Mouse (Mus musculus) MEL (cell line): ENCODE results near the gene Lrrc29.

Experiments used
- CTCF ChIP-seq, 3 experiments: IDR thresholded peaks in 2 of 3; conservative IDR thresholded peaks in 1 of 3; 2 replicates each; pipeline ENCODE4 v1.5.1; 2011 to 2012; ENCODE audit warnings: low read length in 3 of 3, low read depth in 2 of 3, mild to moderate bottlenecking in 2 of 3, improper control_type of control experiment in 1 of 3, inconsistent platforms in 1 of 3, mixed read lengths in 1 of 3, moderate library complexity in 1 of 3; ENCODE audit not compliant: control insufficient read depth in 1 of 3, insufficient read depth in 1 of 3, poor library complexity in 1 of 3, severe bottlenecking in 1 of 3
- GATA1 ChIP-seq: IDR thresholded peaks from 2 replicates; pipeline ENCODE4 v1.6.1; 2011; ENCODE audit warnings: low read depth, low read length, improper control_type of control experiment
- POLR2A ChIP-seq, 2 experiments: IDR thresholded peaks; 2 replicates each; pipeline ENCODE4 v1.6.1; 2011 to 2012; ENCODE audit warnings: low read length in 2 of 2, mild to moderate bottlenecking in 2 of 2, control low read depth in 1 of 2, improper control_type of control experiment in 1 of 2, low read depth in 1 of 2, moderate library complexity in 1 of 2; ENCODE audit not compliant: control insufficient read depth in 1 of 2, insufficient read depth in 1 of 2, poor library complexity in 1 of 2
- POLR2AphosphoS5 ChIP-seq: IDR thresholded peaks from 2 replicates; pipeline ENCODE4 v1.6.1; 2012; ENCODE audit warnings: low read depth, borderline replicate concordance, mild to moderate bottlenecking, inconsistent platforms, low read length, moderate library complexity, mixed read lengths
- RCOR1 ChIP-seq: IDR thresholded peaks from 2 replicates; pipeline ENCODE4 v1.6.1; 2012; ENCODE audit warnings: low read depth, mild to moderate bottlenecking, inconsistent platforms, low read length, improper control_type of control experiment
- TBP ChIP-seq: IDR thresholded peaks from 2 replicates; pipeline ENCODE4 v1.8.0; 2011; ENCODE audit warnings: low read depth, low read length, improper control_type of control experiment
- TCF12 ChIP-seq: IDR thresholded peaks from 2 replicates; pipeline ENCODE4 v1.6.1; 2014; ENCODE audit warnings: low read depth, mild to moderate bottlenecking, inconsistent platforms, low read length, improper control_type of control experiment, moderate library complexity
- ZMIZ1 ChIP-seq: IDR thresholded peaks from 2 replicates; pipeline ENCODE4 v1.6.1; 2012; ENCODE audit warnings: low read depth, mild to moderate bottlenecking, inconsistent platforms, low read length, improper control_type of control experiment, moderate library complexity

- TF ChIP-seq POLR2A (IDR thresholded peaks at IDR 0.05; ENCODE audit: control insufficient read depth in 1 of 2, insufficient read depth in 1 of 2, low read depth in 1 of 2, low read length in 2 of 2, poor library complexity in 1 of 2), result no peak
- no peak for TF ChIP-seq CTCF (IDR thresholded peaks at IDR 0.05 in 2 of 3, conservative IDR thresholded peaks at IDR 0.05 in 1 of 3; ENCODE audit: control insufficient read depth in 1 of 3, insufficient read depth in 1 of 3, low read depth in 2 of 3, low read length in 3 of 3, poor library complexity in 1 of 3, severe bottlenecking in 1 of 3)
- no peak for TF ChIP-seq TBP
- TF ChIP-seq ZMIZ1, result no peak
- TF ChIP-seq POLR2AphosphoS5, result no peak
- TF ChIP-seq GATA1, result no peak
- TF ChIP-seq TCF12, result no peak
- TF ChIP-seq RCOR1, result no peak
Measured at GRCm38 (mm10) chr8:105355179-105356024, 29.3 kb upstream of the Lrrc29 start.
